Mouse (Mus musculus) thymus, adult 2 months (tissue): ENCODE measurements at regions not wholly inside any gene's neighbourhood (a gene's known extent, or its start where the extent isn't known, plus 50 kb on each side); places are given as distances from the start of the nearest gene placed in this dataset.

ENCODE experiments used
- CTCF ChIP-seq: fragments of 200-500 bp; IDR thresholded peaks from 2 replicates; pipeline ENCODE4 v1.5.1; 2012; ENCODE audit warnings: mild to moderate bottlenecking, control low read depth, low read length, moderate library complexity, borderline replicate concordance; ENCODE audit not compliant: control insufficient read depth, poor library complexity, insufficient read depth; ENCODE audit errors: extremely low read depth
- POLR2A ChIP-seq: fragments of 200-500 bp; IDR thresholded peaks from 2 replicates; pipeline ENCODE4 v1.6.1; 2012; ENCODE audit warnings: mild to moderate bottlenecking, low read length, control low read depth, moderate library complexity; ENCODE audit not compliant: control insufficient read depth, poor library complexity, insufficient read depth; ENCODE audit errors: extremely low read depth

DNA sequence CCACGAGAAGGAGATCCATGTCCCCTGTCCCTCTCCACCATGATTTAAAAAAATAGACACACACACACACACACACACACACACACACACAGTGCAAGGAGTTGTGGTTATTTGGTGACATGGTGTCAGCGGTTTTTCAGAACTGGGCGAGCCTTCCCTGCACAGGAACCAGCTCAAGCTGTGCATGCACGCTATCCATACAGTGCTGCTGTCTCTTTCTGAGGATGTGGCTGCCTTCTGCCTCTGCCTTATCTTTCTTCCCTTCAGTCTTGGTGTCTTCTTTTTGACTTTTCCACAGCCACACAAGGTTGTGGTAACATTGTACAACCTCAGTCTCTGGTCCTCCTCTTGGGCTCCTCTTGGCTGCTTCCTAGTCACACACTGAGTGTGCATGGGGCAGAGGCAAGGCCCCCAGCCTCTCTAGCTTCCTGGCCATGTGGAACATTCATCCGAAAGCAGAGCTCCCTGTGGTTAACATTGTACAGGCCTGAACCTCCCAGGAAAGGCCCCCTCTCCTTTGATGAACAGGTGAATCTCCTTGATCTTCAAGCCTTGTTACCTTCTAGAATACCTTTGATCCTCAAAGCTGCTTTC, 157.6 kb downstream of the Gadd45g start:
- TF ChIP-seq POLR2A (no peak), CTCF (no peak)
